Mouse (Mus musculus): ENCODE results near the gene Olfr1356.

DNA sequence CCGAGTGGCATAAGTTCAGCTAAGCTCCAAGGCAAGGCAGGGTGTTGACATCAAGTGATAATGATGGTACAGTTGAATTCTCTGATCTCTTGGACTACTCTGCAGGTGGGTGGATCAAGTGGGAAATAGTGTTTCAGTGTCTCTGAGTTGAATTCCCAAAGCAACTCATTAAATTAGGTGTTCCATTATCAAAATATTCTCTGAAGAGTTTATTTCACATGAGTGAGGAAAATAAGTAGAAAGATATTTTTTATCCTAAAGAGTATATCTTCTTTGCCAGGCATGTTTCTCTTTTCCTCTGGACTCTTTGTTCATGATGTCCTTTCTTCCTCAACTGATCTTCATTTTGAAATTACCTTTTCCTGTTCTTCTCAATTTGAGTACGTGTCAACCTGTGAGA is at the start of gene Olfr1356:
- no peak for TF ChIP-seq CTCF (IDR thresholded peaks at IDR 0.05; ENCODE audit: borderline replicate concordance, control insufficient read depth, extremely low read depth, insufficient read depth, low read length, poor library complexity)
- no peak for TF ChIP-seq POLR2A (IDR thresholded peaks at IDR 0.05; ENCODE audit: control insufficient read depth, extremely low read depth, insufficient read depth, low read length, poor library complexity)
